Mouse (Mus musculus): ENCODE measurements around the gene Tmem209.

Gene Tmem209

GRCm38 (mm10) chr6:30538240-30538639, 28.7 kb upstream of the Tmem209 start:
- DNase-seq (ENCODE audit: low spot score): no peak

- no peak for DNase-seq (ENCODE audit: low spot score)
Observed at GRCm38 (mm10) chr6:30535340-30535739, 25.8 kb upstream of the Tmem209 start.

DNA sequence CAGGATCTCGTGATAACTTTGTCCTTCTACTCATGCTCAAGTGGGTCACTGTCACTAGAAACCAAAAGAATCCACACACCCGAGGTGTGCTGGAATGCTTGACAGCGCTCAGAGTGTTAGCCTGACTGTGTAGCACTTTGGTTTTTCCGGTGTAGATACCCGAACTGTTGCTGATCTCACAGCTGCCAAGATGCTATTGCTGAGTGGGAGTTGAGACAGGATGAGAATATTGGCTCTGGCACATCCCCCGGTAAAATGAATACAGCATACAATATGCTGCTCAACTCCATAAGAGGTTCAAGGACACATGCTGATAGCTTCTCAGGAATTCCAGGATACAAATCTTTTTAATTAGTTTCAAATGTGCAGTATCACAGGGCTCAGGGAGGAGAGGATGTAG, 19.2 kb upstream of the Tmem209 start:
- DNase-seq (ENCODE audit: low spot score): no peak

DNA sequence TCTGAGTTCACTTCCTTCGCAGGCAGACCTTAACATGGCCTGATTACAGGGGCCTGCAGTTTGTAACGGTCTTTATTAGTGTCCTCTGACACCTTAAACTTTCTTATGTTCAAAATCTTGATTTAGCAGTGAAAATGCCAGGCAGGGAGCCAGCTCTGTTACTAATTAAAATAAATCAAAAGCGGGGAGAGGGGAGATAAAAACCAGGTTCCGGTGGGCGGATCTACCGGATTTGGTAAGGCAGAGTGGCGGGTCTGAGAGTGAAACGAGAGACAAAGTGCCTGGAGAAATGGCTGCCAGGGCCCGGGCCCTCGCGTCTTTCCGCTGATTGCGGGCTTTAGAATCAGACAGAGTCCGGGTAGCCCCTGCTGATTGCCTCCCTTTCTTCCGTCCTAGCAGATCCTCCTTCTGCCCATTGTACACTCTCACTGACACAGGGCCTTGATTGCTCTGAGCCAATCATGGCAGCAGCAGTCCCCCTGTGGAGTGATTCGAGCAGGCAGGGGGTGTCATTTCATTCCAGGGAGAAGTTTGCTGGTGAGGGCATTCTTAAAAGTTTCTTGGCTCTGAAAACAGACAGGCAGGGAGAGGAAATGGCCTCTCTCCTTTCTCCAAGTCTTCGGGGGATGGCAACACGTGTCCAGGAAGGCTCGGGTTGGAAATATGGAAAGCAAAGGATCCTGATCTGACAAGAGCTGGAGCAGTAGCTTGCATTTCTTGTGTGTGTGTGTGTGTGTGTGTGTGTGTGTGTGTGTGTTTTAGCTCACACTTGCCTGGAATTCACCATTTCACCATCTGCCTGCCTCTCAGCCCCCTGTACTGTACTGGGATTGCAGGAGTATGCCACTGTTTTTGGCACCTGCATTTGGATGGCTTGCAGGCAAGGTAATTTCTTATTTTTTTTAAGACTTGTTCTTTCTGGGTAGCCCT, 17.3 kb upstream of the Tmem209 start:
- DNase-seq (ENCODE audit: low spot score): no peak

DNA sequence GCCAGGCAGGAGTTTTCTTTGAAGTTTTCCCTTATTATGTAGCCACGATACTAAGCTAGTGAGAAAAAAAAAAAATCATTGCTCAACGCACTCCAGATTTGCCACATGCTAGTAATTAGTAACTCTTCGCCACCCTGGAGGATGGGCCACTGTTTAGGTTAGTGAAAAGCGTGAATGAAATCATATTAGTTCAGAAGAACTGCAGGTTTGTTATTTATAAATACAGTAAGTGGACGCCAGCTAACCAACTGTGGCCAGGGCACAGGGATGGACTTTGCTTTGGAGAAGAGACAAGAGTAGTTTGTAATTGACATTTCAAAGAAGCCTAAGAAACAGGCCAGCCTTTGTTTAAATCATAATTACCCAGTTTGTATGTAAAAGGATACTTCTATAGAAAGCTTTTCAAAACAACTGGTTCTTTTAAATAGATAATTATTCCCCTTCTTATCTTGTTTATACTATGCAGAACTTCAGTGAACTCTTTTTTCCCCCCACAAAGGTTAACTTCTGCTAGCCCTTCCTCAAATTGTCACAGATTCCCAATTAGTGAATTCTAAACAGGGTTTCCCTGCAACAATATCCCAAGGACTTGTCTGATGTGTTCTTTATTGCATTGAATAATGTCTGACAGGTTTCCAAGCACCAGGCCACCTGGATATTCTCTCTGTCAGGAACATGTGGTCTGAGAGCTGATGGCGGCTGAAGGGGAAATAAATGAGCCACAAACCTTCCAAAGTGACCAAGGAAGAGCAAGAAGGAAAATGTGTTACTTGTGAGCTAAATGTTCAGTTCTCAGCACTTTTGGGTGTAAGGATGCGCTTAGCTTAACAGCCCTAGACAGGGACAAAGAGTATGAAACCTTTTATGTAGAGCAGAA, 16.1 kb upstream of the Tmem209 start:
- DNase-seq (ENCODE audit: low spot score): no peak

- DNase-seq (ENCODE audit: low spot score): no peak
Observed at GRCm38 (mm10) chr6:30520400-30520799, 10.8 kb upstream of the Tmem209 start.

GRCm38 (mm10) chr6:30514242-30514641, 4.7 kb upstream of the Tmem209 start:
- no peak for DNase-seq (ENCODE audit: low spot score)

DNA sequence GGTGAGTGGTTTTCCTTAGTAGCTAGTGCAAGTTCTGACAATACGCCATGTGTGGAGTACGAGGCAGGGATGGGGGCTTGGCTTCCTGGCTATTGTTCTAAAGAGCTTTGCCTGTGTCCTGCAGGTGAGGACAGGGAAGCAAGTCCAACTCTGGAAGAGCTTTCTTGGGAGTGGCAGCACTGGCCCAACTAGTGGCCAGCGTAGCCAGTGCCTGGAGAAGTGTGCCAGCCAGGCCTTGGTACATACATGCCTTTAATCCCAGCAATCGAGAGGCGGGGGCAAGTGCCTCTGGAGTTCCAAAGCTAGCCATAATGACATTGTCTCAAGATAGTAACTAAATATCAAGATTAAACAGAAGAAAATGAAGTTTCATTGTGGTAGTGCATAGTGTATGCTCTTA, 708 bp upstream of the Tmem209 start:
- no peak for DNase-seq (ENCODE audit: low spot score)

- no peak for DNase-seq (ENCODE audit: low spot score)
Observed at GRCm38 (mm10) chr6:30508824-30509223, 759 bp downstream of the Tmem209 start.

- DNase-seq (ENCODE audit: low spot score): no peak
Observed at GRCm38 (mm10) chr6:30499049-30499448, 10.5 kb downstream of the Tmem209 start.

GRCm38 (mm10) chr6:30486504-30486903, 23.1 kb downstream of the Tmem209 start:
- DNase-seq (ENCODE audit: low spot score): no peak

DNA sequence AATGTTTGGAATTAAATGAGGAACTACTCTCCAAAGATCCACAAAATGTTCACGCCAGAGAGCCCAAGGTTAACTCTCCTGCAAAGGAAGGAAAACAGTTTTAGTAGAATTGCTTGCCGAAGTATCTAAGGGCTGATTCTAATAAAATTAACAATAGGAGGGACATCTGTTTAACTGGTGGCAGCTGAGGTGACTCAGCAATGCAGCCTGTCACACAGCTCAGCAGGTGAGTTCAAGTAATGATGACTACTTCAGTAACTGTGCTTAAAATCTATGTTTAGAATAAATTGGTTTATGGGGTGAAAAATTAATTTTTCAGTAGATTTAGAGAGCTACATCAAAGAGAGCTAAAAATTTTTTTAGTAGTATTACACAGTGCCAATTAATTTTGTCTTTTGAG, 26.7 kb downstream of the Tmem209 start:
- DNase-seq (ENCODE audit: low spot score): no peak

GRCm38 (mm10) chr6:30479418-30479817, 30.2 kb downstream of the Tmem209 start:
- DNase-seq (ENCODE audit: low spot score): no peak

DNA sequence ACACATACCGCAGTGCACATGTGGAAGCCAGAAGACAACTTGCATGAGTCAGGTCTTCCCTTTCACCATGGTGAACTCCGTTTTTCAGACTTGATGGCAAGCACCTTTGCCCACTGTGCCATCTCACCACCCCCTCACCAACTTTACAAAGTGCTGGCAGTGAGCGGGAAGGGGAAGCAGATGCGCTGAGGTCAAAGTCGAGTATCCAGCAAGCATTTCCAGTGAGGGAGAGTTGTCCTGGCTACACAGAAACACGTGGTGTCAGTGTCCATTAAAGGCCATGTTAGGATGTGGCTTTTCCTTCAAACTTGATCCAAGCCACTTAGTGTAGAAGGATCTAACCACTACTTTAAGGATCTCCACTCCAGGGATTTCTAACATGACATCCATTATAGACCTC, 31.8 kb downstream of the Tmem209 start:
- DNase-seq (ENCODE audit: low spot score): no peak

DNA sequence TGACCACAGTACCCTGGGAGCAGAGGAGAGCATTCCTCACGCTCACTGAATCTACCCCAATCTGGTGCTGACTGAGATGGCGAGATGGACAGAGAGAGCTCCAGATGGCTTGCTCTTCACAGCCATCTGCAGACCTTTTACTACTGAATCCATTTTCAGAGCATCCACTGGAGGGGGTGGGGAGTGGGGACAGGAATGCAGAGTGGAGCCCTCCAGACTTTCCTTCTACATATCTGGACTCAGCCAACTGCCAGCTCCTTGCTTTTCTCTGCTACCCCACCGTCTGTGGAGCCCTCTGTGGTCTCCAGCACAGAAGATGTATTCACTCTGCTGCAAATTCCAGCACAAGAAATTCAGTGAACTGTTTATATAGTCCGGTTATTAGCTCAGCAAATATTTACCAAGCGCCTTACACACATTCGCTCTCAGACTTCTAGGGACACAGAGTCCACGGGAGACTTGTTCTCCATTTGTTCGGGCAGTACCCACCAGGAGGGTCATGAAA, 32.3 kb downstream of the Tmem209 start:
- no peak for DNase-seq (ENCODE audit: low spot score)

GRCm38 (mm10) chr6:30476025-30476765, 33.4 kb downstream of the Tmem209 start:
- no peak for DNase-seq (ENCODE audit: low spot score)

GRCm38 (mm10) chr6:30471706-30472105, 37.9 kb downstream of the Tmem209 start:
- no peak for DNase-seq (ENCODE audit: low spot score)

DNA sequence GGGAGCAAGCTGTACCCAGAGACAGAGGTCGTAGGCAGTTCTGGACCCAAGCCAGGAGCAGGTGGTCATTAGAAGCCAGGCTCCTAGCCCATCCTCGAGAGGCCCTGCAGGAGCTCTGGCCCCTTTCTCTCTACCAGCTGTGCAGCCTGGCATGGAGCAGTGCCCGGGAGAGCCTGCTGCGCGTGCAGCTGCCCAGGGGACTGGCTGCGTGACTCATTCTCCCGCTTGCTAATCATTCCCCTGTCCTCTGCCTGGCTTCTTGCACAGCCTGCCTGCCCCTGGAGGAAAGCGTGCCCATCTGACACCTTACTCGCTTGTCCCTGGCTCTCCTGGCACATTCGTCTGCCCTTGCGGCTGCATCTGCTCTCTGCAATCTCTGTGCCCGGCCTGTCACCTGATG, 40.2 kb downstream of the Tmem209 start:
- no peak for DNase-seq (ENCODE audit: low spot score)

GRCm38 (mm10) chr6:30468684-30469083, 40.9 kb downstream of the Tmem209 start:
- DNase-seq (ENCODE audit: low spot score): no peak

- no peak for DNase-seq (ENCODE audit: low spot score)
Observed at GRCm38 (mm10) chr6:30468058-30468457, 41.5 kb downstream of the Tmem209 start.

- DNase-seq (ENCODE audit: low spot score): no peak
Observed at GRCm38 (mm10) chr6:30465586-30465985, 44.0 kb downstream of the Tmem209 start.

DNA sequence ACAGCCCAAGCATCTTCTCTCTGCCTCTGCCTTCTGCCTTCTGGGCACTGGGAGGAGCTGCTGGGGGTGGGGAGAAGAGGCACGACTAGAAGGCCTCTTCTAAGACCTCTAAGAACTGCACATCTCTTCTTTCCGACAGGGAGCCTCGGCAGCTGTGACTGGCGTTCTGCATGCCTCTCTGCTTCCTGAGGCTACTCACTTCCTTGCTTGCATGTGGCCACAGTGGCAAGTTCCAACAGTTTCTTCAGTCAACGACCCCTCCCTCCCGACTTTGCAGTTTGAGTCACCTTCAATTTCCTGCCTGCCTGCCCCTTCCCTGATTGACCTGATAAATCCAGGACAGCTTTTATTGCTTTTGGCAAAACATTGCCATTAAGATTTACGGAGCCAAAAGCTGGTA, 46.8 kb downstream of the Tmem209 start:
- no peak for DNase-seq (ENCODE audit: low spot score)

Measured in left cerebral cortex, adult 11 months (tissue).